Mouse (Mus musculus): ENCODE data around the gene Fam177a. TPM values are rescaled to one million over a fixed set of nuclear protein-coding genes. Genes with fewer than 3 reads are reported as not detected.

The Fam177a gene
- total RNA-seq (2023): 10 to 100 TPM in 1 of 2 experiments, 1 to 10 TPM in 1; 4.8 to 10.4 TPM

DNA sequence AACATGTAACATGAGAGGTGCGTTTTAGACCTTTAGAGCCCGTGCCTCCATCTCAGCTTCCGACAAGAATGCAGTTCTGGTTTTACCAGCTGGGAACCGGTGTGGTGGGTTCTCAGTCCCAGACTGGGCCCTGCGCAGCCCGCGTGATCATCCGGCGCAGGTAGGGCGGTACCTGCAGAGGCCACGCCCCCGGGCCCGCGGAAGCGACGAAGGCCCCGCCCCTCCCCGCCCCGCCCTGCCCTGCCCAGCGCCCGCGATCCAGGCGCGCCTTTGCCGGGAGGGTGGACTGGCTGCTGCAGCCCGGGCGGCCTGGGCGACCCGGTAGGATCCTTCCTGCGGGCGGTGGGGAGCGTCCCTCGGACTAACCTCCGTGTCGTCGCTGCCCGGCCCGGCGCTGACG lies at the start of gene Fam177a:
Fam177a (plus strand) TSS at position 228 of the 400 bp plus-strand sequence.

DNA sequence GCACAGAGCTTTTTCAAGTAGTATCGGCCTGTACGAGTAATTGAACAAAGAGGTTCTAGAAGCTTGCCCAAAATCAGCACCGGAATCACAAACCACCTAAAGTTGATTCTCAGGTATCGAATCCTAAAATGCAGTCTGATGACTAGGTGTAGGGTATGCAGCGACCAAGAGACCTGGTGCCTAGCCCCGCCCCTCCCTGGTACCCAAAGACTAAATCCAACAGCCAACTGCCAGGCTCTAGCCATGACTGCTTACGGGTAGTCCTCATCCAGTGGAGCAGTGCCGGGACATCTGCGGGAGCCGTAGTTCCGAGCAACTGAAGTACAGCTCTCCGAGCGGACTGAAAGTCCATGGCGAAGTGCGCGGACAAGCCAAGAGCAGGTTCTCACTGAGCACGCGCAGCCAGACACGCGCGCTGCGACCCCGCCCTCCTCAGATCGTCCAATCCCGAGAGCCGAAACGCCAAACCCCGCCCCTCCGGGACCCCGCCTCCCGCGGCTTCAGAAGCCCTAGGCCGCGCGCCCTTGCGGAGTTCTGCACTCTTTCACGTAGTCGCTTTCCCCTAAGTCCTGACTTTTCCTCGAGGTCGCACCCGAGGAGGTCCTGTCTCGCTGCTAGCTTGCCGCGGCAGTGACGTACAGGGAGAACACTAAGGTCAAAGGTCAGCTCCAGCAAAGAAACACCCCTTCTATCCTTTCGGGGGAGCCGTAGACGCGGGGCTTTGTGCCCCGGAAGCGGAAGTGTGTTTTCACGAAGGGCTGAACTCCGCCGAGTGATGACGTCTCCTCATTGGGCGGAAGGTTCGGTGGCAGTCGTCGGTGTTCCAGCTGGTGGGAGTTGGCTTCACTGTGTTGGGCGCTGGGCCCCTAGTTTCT lies 44.3 kb upstream of the Fam177a start, which contains the start of the genes 2700097O09Rik and Srp54a:
2700097O09Rik (minus strand) TSS at position 385 of the 875 bp plus-strand sequence.
Srp54a (plus strand) TSS at position 537 of the 875 bp plus-strand sequence.

DNA sequence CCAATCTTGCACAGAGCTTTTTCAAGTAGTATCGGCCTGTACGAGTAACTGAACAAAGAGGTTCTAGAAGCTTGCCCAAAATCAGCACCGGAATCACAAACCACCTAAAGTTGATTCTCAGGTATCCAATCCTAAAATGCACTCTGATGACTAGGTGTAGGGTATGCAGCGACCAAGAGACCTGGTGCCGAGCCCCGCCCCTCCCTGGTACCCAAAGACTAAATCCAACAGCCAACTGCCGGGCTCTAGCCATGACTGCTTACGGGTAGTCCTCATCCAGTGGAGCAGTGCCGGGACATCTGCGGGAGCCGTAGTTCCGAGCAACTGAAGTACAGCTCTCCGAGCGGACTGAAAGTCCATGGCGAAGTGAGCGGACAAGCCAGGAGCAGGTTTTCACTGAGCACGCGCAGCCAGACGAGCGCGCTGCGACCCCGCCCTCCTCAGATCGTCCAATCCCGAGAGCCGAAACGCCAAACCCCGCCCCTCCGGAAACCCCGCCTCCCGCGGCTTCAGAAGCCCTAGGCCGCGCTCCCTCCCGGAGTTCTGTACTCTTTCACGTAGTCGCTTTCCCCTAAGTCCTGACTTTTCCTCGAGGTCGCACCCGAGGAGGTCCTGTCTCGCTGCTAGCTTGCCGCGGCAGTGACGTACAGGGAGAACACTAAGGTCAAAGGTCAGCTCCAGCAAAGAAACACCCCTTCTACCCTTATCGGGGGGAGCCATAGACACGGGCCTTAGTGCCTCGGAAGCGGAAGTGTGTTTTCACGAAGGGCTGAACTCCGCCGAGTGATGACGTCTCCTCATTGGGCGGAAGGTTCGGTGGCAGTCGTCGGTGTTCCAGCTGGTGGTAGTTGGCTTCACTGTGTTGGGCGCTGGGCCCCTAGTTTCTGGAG lies 30.5 kb downstream of the Fam177a start, which contains the start of gene Srp54b:
Srp54b (plus strand) TSS at position 546 of the 890 bp plus-strand sequence.

Other genes with a start within 250 kb of the Fam177a start
- gene Gm20403, start 137.9 kb upstream of the Fam177a start, total RNA-seq (2023): not detected
- gene Baz1a, start 110.1 kb upstream of the Fam177a start, total RNA-seq (2023): 100 to 1,000 TPM; 264 to 292 TPM
- 1 to 10 TPM; 7.1 to 8.1 TPM for gene 2700097O09Rik, start 44.4 kb upstream of the Fam177a start, total RNA-seq (2023)
- gene Srp54a, start 44.2 kb upstream of the Fam177a start, total RNA-seq (2023): 10 to 100 TPM; 71.4 to 72.9 TPM
- 10 to 100 TPM; 23.4 to 27.3 TPM for gene Srp54b, start 30.6 kb downstream of the Fam177a start, total RNA-seq (2023)
- gene 1700047I17Rik2, start 75.1 kb downstream of the Fam177a start, total RNA-seq (2023): 1 to 10 TPM in 1 of 2 experiments, not detected in 1; 8.4 TPM
- 10 to 100 TPM; 23.0 to 26.2 TPM for gene Srp54c, start 105.7 kb downstream of the Fam177a start, total RNA-seq (2023)
- 10 to 100 TPM; 10.5 to 12.7 TPM for gene 1110008L16Rik, start 175.1 kb downstream of the Fam177a start, total RNA-seq (2023)
- 10 to 100 TPM; 21.7 to 22.6 TPM for gene Ppp2r3c, start 178.5 kb downstream of the Fam177a start, total RNA-seq (2023)

All from B cell, adult 67 days (primary cell).